Mouse (Mus musculus) layer of hippocampus, postnatal 36 days (tissue): ENCODE data around the gene Mpnd. TPM values are rescaled to one million over a fixed set of nuclear protein-coding genes. Genes with fewer than 3 reads are reported as not detected.

Source experiments
- DNase-seq, 2 experiments: peaks; one replicate each; pipeline ENCODE4 v3.0.0; 2022
- total RNA-seq, 2 experiments: library from RNA; stranded (reverse); gene quantifications; 2 replicates each; pipeline ENCODE4 v1.2.3; 2021

Gene Mpnd
- total RNA-seq = 100 to 1,000 TPM in 1 of 2 experiments, 10 to 100 TPM in 1; 95.5 to 102 TPM

- no peak for DNase-seq
These were observed at the start of gene Mpnd, which contains the start of gene Stap2 for GRCm38 (mm10) chr17:56005415-56006061. Gene Mpnd (plus strand): TSS chr17:56005711. Gene Stap2 (minus strand): TSS chr17:56005584.

GRCm38 (mm10) chr17:55956129-55956528 lies 49.4 kb upstream of the Mpnd start:
- peak; percentile 60 to 70 for DNase-seq

GRCm38 (mm10) chr17:55956591-55956990 lies 48.9 kb upstream of the Mpnd start:
- peak in 1 of 2 experiments; percentile 12 for DNase-seq

- peak; percentile 60 to 71 for DNase-seq
These were observed 48.3 kb upstream of the Mpnd start for GRCm38 (mm10) chr17:55957168-55957567.

GRCm38 (mm10) chr17:55957726-55958583 lies 47.6 kb upstream of the Mpnd start:
- DNase-seq = no peak

- DNase-seq = no peak
These were observed 47.0 kb upstream of the Mpnd start for GRCm38 (mm10) chr17:55958584-55958886.

- DNase-seq = peak; percentile 94
These were observed 46.4 kb upstream of the Mpnd start, which contains the start of gene Yju2 for GRCm38 (mm10) chr17:55958918-55959728. Gene Yju2 (plus strand): TSS chr17:55959099.

GRCm38 (mm10) chr17:55959946-55960740 lies 45.4 kb upstream of the Mpnd start:
- peak in 1 of 2 experiments; percentile 12 for DNase-seq

GRCm38 (mm10) chr17:55960791-55961190 lies 44.7 kb upstream of the Mpnd start:
- no peak for DNase-seq

GRCm38 (mm10) chr17:55961631-55962030 lies 43.9 kb upstream of the Mpnd start:
- no peak for DNase-seq

- DNase-seq = no peak
These were observed 42.3 kb upstream of the Mpnd start for GRCm38 (mm10) chr17:55963171-55963570.

GRCm38 (mm10) chr17:55964496-55964895 lies 41.0 kb upstream of the Mpnd start:
- no peak for DNase-seq

GRCm38 (mm10) chr17:55964996-55965395 lies 40.5 kb upstream of the Mpnd start:
- DNase-seq = no peak

GRCm38 (mm10) chr17:55967186-55967585 lies 38.3 kb upstream of the Mpnd start:
- no peak for DNase-seq

GRCm38 (mm10) chr17:55968210-55968609 lies 37.3 kb upstream of the Mpnd start:
- DNase-seq = no peak

- no peak for DNase-seq
These were observed 36.0 kb upstream of the Mpnd start for GRCm38 (mm10) chr17:55969560-55969959.

GRCm38 (mm10) chr17:55969966-55970891 lies 35.3 kb upstream of the Mpnd start, which contains the start of gene Shd:
Gene Shd (plus strand): TSS chr17:55970467.
- DNase-seq = peak; percentile 28 to 46

GRCm38 (mm10) chr17:55971453-55971852 lies 34.1 kb upstream of the Mpnd start:
- DNase-seq = no peak

- DNase-seq = peak; percentile 64 to 70
These were observed 29.2 kb upstream of the Mpnd start for GRCm38 (mm10) chr17:55976255-55976862.

GRCm38 (mm10) chr17:55977301-55977700 lies 28.2 kb upstream of the Mpnd start:
- DNase-seq = no peak
